Mouse (Mus musculus) gastrocnemius, adult 8-10 months (tissue): ENCODE measurements at regions not wholly inside any gene's neighbourhood (a gene's known extent, or its start where the extent isn't known, plus 50 kb on each side); places are given as distances from the start of the nearest gene placed in this dataset.
"Not testable (repeated sequence)": the region's sequence is repeated elsewhere in the genome, so short reads cannot be mapped to it uniquely, and the experiment has no call there.

Experiments used
- DNase-seq, 2 experiments: peaks; one replicate each; pipeline ENCODE4 v3.0.0; 2022; ENCODE audit warnings: low spot score in 2 of 2

DNA sequence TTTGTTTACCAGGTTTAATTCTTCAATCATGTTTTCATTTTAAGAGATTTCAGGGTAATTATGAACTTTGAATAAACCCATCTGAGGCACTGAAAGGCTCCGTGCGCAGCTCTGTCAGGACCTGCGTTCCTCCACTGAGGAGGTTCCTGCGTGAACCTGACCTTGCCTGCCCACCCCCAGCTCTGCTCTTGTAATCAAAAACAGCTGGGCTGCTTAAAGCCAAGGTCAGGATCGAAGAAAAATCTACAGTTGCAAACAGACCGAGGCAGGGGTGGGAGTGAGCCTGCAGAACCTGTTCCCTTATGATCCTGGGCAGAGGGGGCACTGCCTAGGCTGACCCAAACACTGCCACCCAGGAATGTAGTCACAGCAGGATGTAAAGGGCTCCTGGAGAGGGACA, 134.8 kb upstream of the Bcor start:
- DNase-seq: no peak

DNA sequence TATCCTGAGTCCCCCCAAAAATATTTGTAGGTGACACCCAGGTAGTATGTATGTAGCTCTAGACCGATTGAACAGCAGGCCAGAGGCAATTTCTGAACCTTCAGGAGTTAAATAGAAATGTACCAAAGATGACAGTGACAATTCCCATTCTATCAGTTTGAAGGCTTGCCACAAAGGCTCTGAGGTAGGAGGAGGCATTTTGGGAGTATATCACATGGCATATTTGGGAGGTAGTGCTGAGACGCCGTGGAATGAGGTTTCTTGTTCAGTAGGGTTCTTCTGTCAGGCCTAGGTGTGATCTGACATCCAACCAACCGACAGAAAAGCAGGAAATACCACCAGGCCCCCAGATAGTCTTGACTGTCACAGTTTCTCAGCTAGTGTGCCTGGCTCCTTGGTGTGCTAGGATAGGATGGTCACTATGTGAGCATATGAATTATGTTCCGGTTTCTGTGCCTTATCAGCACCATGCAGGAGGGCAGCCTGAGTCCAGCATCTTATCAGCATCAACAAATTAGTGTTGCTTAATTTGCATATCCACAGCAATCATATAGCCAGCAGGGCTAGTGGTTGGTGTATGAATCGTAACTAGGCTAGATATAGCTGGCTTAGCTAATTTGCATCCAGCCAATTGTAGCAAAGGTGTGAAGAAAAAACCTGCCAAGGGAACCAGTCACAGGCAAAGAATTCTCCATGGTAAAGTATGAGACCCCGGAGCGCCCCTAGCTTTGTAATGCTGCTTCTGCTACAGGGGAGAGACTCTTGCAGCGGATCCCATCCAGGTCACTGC, 136.3 kb upstream of the Bcor start:
- no peak for DNase-seq

DNA sequence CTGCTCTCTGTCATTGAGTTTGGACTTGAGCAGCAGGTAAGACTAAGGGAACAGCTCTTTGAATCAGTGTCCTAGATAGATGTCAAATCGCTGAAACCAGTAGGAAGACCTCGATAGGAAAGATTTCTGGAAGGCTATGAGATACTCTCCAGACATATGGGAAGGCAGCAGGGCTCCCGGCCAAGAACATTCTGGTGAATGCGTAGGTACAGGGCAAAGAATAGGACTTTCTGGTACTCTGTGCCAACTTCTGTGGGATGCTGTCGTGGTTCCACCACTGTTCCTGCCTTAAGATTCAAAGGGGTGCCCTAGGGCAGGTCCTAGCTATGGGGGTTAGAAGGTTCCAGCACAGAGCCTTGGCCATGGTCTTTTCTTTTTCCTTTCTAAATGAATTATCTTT, 138.5 kb upstream of the Bcor start:
- no peak for DNase-seq

DNA sequence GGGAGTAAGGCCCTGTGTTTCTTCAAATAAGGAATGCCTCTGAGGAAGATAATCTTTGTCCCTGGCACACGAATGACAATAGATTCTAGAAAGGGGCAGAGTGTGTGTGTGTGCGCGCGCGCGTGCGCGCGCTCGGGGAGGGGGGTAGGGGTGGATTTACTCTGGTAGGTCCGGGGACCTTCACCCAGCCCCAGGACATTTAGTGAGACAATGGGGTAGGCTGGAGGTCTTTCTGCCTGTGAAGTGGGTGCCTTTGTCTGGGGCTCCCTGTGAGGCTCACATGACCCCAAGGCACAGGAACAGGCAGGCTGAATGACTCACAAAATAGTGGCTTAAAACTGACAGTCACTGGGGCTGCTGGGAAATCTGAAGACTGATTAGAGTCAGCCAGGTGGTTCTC, 139.1 kb upstream of the Bcor start:
- no peak for DNase-seq

GRCm38 (mm10) chrX:12304678-12305077, 144.5 kb upstream of the Bcor start:
- DNase-seq: no peak

DNA sequence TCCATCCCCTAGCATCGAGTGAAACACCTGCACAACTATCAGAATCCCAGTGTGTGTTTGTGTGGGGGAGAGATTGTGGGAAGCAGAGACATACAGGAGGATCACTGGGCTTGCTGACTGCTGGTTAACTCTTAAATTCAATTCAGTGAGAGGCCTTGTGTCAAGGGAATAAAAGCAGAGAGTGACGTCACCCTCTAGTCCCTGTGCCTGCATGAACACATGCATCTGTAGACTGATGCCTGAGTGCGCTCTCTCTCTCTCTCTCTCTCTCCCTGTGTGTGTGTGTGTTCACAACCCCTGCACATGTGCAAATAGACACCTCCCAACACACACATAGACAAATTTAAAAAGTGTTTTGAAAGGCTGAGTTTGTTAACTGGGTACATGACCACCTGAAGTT, 146.8 kb upstream of the Bcor start:
- no peak for DNase-seq

- no peak for DNase-seq
Measured at GRCm38 (mm10) chrX:12312534-12312933, 152.4 kb upstream of the Bcor start.

- no peak for DNase-seq
Measured at GRCm38 (mm10) chrX:12315658-12316057, 155.5 kb upstream of the Bcor start.

DNA sequence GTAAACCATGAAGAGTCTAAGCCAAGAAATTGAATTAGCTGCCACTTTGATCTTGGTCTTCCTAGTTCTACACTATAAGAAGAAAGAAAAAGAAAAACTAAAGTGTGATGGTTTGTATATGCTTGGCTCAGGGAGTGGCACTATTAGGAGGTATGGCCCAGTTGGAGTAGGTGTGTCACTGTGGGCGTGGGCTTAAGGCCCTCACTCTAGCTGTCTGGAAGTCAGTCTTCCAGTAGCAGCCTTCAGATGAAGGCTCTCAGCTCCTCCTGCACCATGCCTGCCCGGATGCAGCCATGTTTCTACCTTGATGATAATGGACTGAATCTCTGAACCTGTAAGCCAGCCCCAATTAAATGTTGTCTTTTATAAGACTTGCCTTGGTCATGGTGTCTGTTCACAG, 157.3 kb upstream of the Bcor start:
- not testable (repeated sequence) for DNase-seq

GRCm38 (mm10) chrX:12318848-12319651, 158.9 kb upstream of the Bcor start:
- no peak for DNase-seq

GRCm38 (mm10) chrX:12322453-12322852, 162.3 kb upstream of the Bcor start:
- no peak for DNase-seq

DNA sequence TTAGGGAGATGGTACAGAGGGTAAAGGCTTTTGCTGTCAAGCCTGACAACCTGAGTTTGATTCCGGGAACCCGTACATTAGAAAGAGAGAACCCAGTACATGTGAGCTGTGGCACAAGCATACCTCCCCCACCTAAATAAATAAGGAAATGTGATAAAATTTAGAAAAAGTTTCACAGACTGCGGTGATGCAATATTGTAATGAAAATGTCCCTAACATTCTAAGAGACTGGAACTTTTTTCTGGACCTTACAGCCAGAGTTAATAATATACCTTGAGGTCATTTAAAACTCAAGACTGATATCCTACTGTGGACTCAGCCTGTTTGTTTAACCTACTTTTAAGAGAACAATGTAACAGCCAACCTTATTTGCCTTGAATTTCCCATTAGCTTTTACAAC, 163.1 kb upstream of the Bcor start:
- DNase-seq: no peak

DNA sequence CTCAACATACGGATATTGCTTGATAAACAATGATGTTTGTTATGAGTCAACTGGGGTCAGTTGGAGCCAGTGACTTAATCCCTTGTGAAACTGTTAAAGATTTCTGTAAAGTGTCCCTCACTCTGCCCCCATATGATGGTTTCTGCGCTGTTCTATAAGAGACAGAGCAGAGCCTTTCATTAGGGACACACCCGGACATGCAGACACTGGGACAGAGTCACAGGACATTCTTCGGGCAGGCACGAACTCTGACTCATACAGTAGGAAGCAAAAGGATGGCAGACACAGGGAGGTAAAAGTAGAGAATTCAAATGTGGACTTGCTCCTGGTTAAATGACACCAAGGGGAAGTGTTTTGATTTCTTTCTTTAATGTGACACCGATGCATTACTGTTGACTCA, 163.7 kb upstream of the Bcor start:
- DNase-seq: no peak

- DNase-seq: no peak
Measured at GRCm38 (mm10) chrX:12327464-12327863, 167.3 kb upstream of the Bcor start.

DNA sequence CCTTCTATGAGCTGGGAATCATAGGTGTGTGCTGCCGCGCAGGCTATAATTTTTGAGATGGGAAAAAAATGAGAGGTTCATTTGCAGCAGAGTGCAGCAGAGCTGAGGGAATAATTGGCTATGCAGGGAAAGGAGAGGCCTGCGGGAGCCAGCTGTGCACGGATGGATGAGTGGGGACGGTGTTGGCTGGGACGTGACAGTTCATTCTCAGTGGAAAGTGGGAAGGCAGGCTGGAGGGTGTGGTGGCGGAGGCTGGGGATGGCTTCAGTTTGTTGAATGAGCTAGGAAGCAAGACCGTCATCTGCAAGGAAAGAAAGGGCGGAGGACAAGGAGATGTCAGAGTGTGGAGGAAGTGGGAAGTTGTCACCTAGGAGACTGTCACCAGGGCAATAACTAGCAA, 180.4 kb upstream of the Bcor start:
- no peak for DNase-seq

- DNase-seq: no peak
Measured at GRCm38 (mm10) chrX:12341356-12341965, 181.3 kb upstream of the Bcor start.

DNA sequence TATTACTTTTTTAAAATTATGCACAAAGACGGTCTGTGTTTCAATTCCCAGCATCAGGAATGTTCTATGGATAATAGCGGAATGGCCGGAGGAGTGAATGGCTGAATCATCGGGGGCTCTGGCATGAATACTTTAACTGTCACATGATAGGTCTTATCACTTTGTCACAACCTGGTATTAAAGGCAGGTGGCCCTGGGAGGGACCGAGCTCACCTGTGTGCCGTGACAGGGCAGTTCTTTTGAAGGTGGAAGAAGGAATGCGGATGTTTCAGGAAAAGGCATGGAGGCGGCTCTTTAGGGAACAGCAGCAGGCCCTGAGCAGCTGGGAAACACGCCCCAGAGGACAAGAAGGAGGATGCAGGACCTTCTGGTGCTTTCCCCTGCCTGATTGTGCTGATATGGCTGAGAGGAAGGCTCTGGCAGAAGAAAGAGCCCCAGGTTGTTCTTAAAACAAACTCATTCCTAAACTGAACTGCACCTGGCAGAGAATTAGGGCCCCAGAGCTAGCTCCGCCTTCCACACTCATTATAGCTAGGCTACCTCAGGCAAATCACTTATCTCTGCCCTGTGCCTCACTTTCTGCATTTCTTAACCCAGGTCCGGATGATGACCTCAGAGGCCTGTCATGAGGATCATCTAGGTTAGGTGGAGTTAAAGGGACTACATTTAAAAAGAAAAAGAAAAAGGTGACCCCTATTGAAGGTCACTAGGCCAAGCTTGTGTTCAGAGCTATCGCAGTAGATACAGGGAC, 184.8 kb upstream of the Bcor start:
- DNase-seq: no peak

DNA sequence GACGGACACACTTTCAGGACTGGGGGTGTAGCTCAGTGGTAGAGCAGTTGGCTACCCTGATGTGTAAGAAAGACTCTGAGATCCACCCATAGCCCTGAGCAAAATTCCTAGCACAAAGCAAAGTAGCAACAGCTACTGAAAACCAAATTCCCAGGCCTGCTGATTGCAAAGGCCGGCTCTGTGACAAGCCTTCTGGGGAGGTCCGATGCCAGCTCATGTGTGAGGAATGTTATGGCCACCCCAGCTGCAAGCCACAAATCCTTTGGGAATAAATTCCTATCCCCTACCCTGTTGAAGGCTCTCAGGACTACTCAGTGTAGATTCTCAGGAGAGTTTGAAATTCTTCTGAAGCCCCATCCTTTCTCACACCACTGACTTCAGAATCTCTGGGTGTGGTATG, 186.7 kb upstream of the Bcor start:
- no peak for DNase-seq

DNA sequence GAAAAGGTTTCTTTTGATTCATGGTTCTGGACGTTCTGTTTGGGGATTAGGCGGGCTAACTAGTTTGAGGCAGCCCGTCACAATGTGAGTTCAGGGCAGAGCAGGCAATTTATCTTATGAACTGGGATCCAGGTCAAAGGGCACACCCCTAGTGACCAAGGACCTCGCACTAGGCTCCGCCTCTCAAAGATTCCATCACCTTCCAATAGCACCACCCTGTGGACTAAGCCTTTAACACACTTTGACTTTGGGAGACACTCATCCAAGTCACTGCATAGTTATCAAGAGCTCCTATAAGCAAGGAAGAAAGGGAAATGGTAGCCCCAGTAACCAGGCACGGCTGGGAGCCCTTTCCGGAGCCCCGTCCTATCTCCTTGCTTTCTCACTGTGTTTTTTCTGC, 188.0 kb upstream of the Bcor start:
- no peak for DNase-seq

DNA sequence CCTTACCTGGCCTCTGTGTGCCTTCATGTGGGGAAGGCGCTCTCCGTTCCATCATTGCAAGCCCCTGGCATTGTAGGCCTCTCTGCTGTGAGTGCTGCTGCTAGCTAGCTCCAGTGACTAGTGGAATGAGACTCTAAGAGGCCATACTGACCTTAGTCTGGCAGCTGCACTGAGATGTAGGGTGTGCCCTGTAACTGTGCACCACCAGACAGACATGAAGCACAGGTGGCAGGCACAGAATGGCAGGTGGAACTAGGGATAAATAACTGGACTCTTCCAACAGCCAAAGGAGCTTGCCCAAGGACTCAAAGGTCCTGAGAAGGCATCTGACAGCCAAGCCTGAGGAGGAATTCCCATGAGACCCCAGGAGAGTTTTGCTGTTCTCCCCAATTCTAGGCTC, 194.7 kb upstream of the Bcor start:
- no peak for DNase-seq

DNA sequence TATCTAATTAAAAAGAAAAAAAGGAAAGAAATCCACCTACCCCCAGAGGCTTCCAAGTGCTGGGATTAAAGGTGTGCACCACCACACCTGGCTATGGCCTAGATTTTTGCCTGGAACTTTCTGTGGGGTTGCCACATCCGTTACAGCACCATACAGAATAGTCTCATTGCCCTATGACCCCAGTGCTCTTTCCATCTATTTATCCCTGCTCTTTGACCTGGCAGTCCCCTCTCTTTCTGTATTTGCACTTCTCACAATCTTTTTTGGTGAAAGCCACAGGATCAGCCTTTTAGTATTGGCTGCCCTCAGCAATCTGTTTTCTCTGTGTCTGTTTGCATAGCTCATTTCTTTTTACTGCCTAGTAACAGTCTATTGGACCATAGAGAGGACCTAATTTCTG, 197.9 kb upstream of the Bcor start:
- DNase-seq: no peak
